Mouse (Mus musculus) MEL (cell line): ENCODE data around the gene Il18r1. TPM values are rescaled to one million over a fixed set of nuclear protein-coding genes. Genes with fewer than 3 reads are reported as not detected.

Experiments
- DNase-seq: peaks from one replicate; pipeline ENCODE4 v3.0.0; 2011; ENCODE audit warnings: low read depth, low spot score
- H3K27ac ChIP-seq: 2 replicates; pipeline ENCODE4 v1.5.1; 2012; ENCODE audit warnings: low read depth, mild to moderate bottlenecking, control low read depth, low read length, moderate library complexity; ENCODE audit not compliant: control insufficient read depth
- H3K27me3 ChIP-seq, 2 experiments: fragments of 150-350 bp in 1 of 2; sonication (generic) in 1 of 2; 2 replicates each; pipeline ENCODE4 v1.6.1; 2012; ENCODE audit warnings: low read length in 2 of 2, mild to moderate bottlenecking in 2 of 2, improper control_type of control experiment in 1 of 2, moderate library complexity in 1 of 2; ENCODE audit not compliant: insufficient read depth in 2 of 2, control insufficient read depth in 1 of 2
- H3K36me3 ChIP-seq, 2 experiments: 2 replicates each; pipeline ENCODE4 v1.6.1; 2012 to 2014; ENCODE audit warnings: low read length in 2 of 2, improper control_type of control experiment in 1 of 2, inconsistent platforms in 1 of 2, mild to moderate bottlenecking in 1 of 2; ENCODE audit not compliant: insufficient read depth in 2 of 2, control insufficient read depth in 1 of 2
- H3K4me1 ChIP-seq, 2 experiments: fragments of 150-350 bp in 1 of 2; sonication (generic) in 1 of 2; 2 replicates each; pipeline ENCODE4 v1.6.1; 2012; ENCODE audit warnings: low read length in 2 of 2, improper control_type of control experiment in 1 of 2, mild to moderate bottlenecking in 1 of 2; ENCODE audit not compliant: insufficient read depth in 2 of 2, control insufficient read depth in 1 of 2
- H3K4me3 ChIP-seq, 2 experiments: fragments of 150-350 bp in 1 of 2; sonication (generic) in 1 of 2; 2 replicates each; pipeline ENCODE4 v1.5.1; 2012; ENCODE audit warnings: low read depth in 2 of 2, low read length in 2 of 2, mild to moderate bottlenecking in 2 of 2, moderate library complexity in 2 of 2, control low read depth in 1 of 2, improper control_type of control experiment in 1 of 2; ENCODE audit not compliant: control insufficient read depth in 1 of 2, insufficient read depth in 1 of 2
- H3K79me2 ChIP-seq: 2 replicates; pipeline ENCODE4 v1.6.1; 2012; ENCODE audit warnings: mild to moderate bottlenecking, low read length, moderate library complexity; ENCODE audit not compliant: control insufficient read depth, poor library complexity, insufficient read depth
- H3K9ac ChIP-seq: 2 replicates; pipeline ENCODE4 v1.6.1; 2012; ENCODE audit warnings: low read depth, mild to moderate bottlenecking, control low read depth, low read length, moderate library complexity; ENCODE audit not compliant: control insufficient read depth, poor library complexity, severe bottlenecking
- H3K9me3 ChIP-seq: fragments of 150-350 bp; sonication (generic); replicated peaks from 2 replicates; pipeline ENCODE4 v1.6.1; 2012; ENCODE audit warnings: mild to moderate bottlenecking, low read length, improper control_type of control experiment, moderate library complexity; ENCODE audit not compliant: insufficient read depth
- CTCF ChIP-seq, 3 experiments: IDR thresholded peaks in 2 of 3; conservative IDR thresholded peaks in 1 of 3; 2 replicates each; pipeline ENCODE4 v1.5.1; 2011 to 2012; ENCODE audit warnings: low read length in 3 of 3, low read depth in 2 of 3, mild to moderate bottlenecking in 2 of 3, improper control_type of control experiment in 1 of 3, inconsistent platforms in 1 of 3, mixed read lengths in 1 of 3, moderate library complexity in 1 of 3; ENCODE audit not compliant: control insufficient read depth in 1 of 3, insufficient read depth in 1 of 3, poor library complexity in 1 of 3, severe bottlenecking in 1 of 3
- E2F4 ChIP-seq: IDR thresholded peaks from 2 replicates; pipeline ENCODE4 v1.6.1; 2011; ENCODE audit warnings: low read depth, low read length, improper control_type of control experiment, borderline replicate concordance
- EP300 ChIP-seq, 2 experiments: IDR thresholded peaks; 2 replicates each; pipeline ENCODE4 v1.6.1; 2011; ENCODE audit warnings: improper control_type of control experiment in 2 of 2, low read length in 2 of 2, low read depth in 1 of 2, mild to moderate bottlenecking in 1 of 2
- ETS1 ChIP-seq: IDR thresholded peaks from 2 replicates; pipeline ENCODE4 v1.6.1; 2012; ENCODE audit warnings: low read depth, mild to moderate bottlenecking, inconsistent platforms, low read length, improper control_type of control experiment, moderate library complexity
- GATA1 ChIP-seq: IDR thresholded peaks from 2 replicates; pipeline ENCODE4 v1.6.1; 2011; ENCODE audit warnings: low read depth, low read length, improper control_type of control experiment
- HCFC1 ChIP-seq: IDR thresholded peaks from 2 replicates; pipeline ENCODE4 v1.6.1; 2012; ENCODE audit warnings: low read depth, mild to moderate bottlenecking, inconsistent platforms, low read length, improper control_type of control experiment, moderate library complexity
- JUND ChIP-seq: IDR thresholded peaks from 2 replicates; pipeline ENCODE4 v1.6.1; 2011; ENCODE audit warnings: low read depth, mild to moderate bottlenecking, improper control_type of control experiment, low read length
- KAT2A ChIP-seq: conservative IDR thresholded peaks from 2 replicates; pipeline ENCODE4 v1.6.1; 2012; ENCODE audit warnings: low read depth, low read length, improper control_type of control experiment, inconsistent platforms
- MAFK ChIP-seq: IDR thresholded peaks from 2 replicates; pipeline ENCODE4 v1.6.1; 2011; ENCODE audit warnings: low read depth, mild to moderate bottlenecking, low read length, improper control_type of control experiment, borderline replicate concordance
- MYB ChIP-seq: IDR thresholded peaks from 2 replicates; pipeline ENCODE4 v1.6.1; 2011; ENCODE audit warnings: mild to moderate bottlenecking, low read depth, low read length, improper control_type of control experiment
- NELFE ChIP-seq: IDR thresholded peaks from 2 replicates; pipeline ENCODE4 v1.6.1; 2011; ENCODE audit warnings: low read depth, low read length, improper control_type of control experiment
- POLR2AphosphoS2 ChIP-seq: IDR thresholded peaks from 2 replicates; pipeline ENCODE4 v1.6.1; 2011; ENCODE audit warnings: low read length, improper control_type of control experiment
- RAD21 ChIP-seq: IDR thresholded peaks from 2 replicates; pipeline ENCODE4 v1.6.1; 2011; ENCODE audit warnings: mild to moderate bottlenecking, low read depth, low read length, improper control_type of control experiment
- RCOR1 ChIP-seq: IDR thresholded peaks from 2 replicates; pipeline ENCODE4 v1.6.1; 2012; ENCODE audit warnings: low read depth, mild to moderate bottlenecking, inconsistent platforms, low read length, improper control_type of control experiment
- SMC3 ChIP-seq: IDR thresholded peaks from 2 replicates; pipeline ENCODE4 v1.6.1; 2011; ENCODE audit warnings: low read depth, low read length, improper control_type of control experiment
- TCF12 ChIP-seq: IDR thresholded peaks from 2 replicates; pipeline ENCODE4 v1.6.1; 2014; ENCODE audit warnings: low read depth, mild to moderate bottlenecking, inconsistent platforms, low read length, improper control_type of control experiment, moderate library complexity
- ZC3H11A ChIP-seq: IDR thresholded peaks from 2 replicates; pipeline ENCODE4 v1.6.1; 2012; ENCODE audit warnings: low read depth, mild to moderate bottlenecking, inconsistent platforms, low read length, improper control_type of control experiment
- ZKSCAN1 ChIP-seq: IDR thresholded peaks from 2 replicates; pipeline ENCODE4 v1.6.1; 2012; ENCODE audit warnings: low read depth, mild to moderate bottlenecking, inconsistent platforms, low read length, improper control_type of control experiment, moderate library complexity
- ZNF384 ChIP-seq: IDR thresholded peaks from 2 replicates; pipeline ENCODE4 v1.6.1; 2012; ENCODE audit warnings: low read depth, mild to moderate bottlenecking, inconsistent platforms, low read length, improper control_type of control experiment
- polyA plus RNA-seq, 2 experiments: library from polyadenylated mRNA; stranded (reverse) in 1 of 2; unstranded in 1 of 2; fragments of >175 nt in 1 of 2; fragments of >200 nt in 1 of 2; gene quantifications; 2 replicates each; pipeline versions ENCODE4 v1.2.1 to v1.2.4; 2012; ENCODE audit warnings: low replicate concordance in 2 of 2, low read depth in 1 of 2; ENCODE audit not compliant: insufficient read length in 2 of 2, insufficient read depth in 1 of 2, missing spikeins in 1 of 2
- total RNA-seq: library from RNA; depleted of rRNA; stranded (reverse); fragments of 300-350 nt; gene quantifications from 2 replicates; pipeline ENCODE4 v1.2.3, GENCODE M21; 2012; rRNA removed

The Il18r1 gene
- total RNA-seq (0.08 TPM in 1 of 2 replicates, not detected in the other), polyA plus RNA-seq (under 1 TPM in 1 of 2 experiments, not detected in 1; 0.10 TPM)

DNA sequence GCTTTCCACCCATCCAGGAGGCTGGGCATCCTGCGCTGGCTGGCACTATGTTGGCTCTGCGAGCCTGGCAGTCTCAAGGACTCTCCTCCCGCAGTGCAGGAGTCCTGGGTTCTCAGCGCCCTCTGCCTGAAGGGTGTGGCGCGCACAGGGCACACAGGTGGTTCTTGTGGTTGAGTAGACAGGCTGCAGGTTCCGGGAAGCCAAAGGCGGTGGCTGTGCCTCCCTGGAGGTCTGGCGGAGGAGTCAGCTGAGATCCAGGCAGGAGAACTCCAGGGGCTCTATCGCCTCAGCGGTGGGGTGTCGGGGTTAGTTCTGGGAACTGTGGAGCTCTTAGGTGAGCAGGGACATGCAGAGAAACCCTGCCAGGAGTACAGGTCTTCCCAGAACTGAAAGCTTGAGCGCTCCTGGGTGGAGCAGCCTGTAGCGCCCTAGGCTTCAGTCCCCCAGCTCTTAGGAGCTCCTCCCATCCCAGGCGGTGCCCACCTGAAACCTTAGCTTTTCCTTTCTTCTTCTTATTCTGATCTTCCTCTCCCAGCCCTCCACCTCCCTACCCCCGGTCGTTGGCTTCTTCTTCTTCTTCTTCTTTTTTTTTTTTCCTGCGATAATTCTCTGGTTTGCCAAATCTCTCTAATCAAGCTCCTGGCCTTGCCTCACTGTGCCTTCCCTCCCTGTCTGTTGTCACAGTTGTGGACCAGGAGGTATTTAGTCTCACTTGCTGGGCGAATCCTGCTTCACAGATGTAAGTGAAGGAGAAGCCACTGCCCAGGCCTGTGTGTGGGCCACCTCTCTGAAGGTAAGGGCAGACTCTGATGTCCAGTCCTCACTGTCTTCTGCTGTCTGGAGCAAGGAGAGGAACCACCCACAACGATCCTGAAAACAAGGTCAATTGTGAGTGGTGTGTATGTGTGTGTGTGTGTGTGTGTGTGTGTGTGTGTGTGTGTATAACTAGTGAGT is at the start of gene Il18r1:
Gene Il18r1, plus strand, starts transcription at position 76 of the 954 bp plus-strand sequence.
- TF ChIP-seq MYB (no peak), ZNF384 (peak; percentile 71), CTCF (IDR thresholded peaks at IDR 0.05 in 2 of 3, conservative IDR thresholded peaks at IDR 0.05 in 1 of 3; ENCODE audit: control insufficient read depth in 1 of 3, insufficient read depth in 1 of 3, low read depth in 2 of 3, low read length in 3 of 3, poor library complexity in 1 of 3, severe bottlenecking in 1 of 3) (peak in 2 of 3 experiments; percentile 40 to 50; a peak in 4 of 6 replicates), TCF12 (no peak), JUND (no peak), MAFK (no peak), KAT2A (no peak), ETS1 (no peak), EP300 (IDR thresholded peaks at IDR 0.05; ENCODE audit: low read depth in 1 of 2, low read length in 2 of 2) (no peak), SMC3 (peak; percentile 46; the same call in 1 of the 2 replicates)
- TF ChIP-seq, all 39 proteins: peak for 3
- H3K79me2 ChIP-seq, result no peaks in the 10 kb centered on the region
- H3K4me3 ChIP-seq, result no peak within 1 kb of the TSS
- no peak for DNase-seq
- no peak within 1 kb of the TSS for H3K27ac ChIP-seq
- H3K9me3 ChIP-seq, result no peaks in the 10 kb centered on the region
- H3K9ac ChIP-seq, result no peak within 1 kb of the TSS
- peaks cover 0 to 4% of the 10 kb centered on the region in 2 experiments; a peak in 1 of 4 replicates for H3K4me1 ChIP-seq
- peaks cover 3 to 18% of the 10 kb centered on the region in 2 experiments for H3K36me3 ChIP-seq
- no peaks in the 10 kb centered on the region for H3K27me3 ChIP-seq

DNA sequence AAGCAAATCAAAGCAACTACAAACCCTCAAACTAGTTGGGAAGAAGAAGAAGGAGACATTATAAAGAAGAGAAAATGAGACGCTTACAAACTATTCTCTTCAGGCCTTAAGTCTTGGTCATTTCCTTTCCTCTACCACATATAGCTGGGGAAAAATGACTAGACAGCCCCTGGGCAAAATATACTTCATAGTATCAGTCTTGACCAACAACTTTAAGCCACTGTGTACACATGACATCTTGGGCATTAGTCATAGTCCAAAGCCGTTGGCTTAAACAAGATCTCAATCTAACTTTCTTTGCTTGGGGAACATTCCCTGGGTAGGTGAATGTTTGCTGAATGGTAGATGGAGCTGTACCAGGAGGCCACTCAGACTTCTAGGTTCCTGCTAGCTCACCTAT is 48.3 kb upstream of the Il18r1 start:
- H3K27me3 ChIP-seq, result no peaks in the 10 kb centered on the region

More for the DNA sequence above, 48.3 kb upstream of the Il18r1 start:
- H3K4me1 ChIP-seq, result peaks cover 11 to 34% of the 10 kb centered on the region in 2 experiments
- H3K27ac ChIP-seq, result no peak overlapping the region
- no peak for TF ChIP-seq KAT2A
- no peak for TF ChIP-seq RCOR1
- TF ChIP-seq TCF12, result no peak
- no peak for TF ChIP-seq HCFC1
- no peak for TF ChIP-seq RAD21
- TF ChIP-seq EP300 (IDR thresholded peaks at IDR 0.05; ENCODE audit: low read depth in 1 of 2, low read length in 2 of 2), result no peak
- TF ChIP-seq SMC3, result no peak
- no peak for TF ChIP-seq E2F4
- TF ChIP-seq ZC3H11A, result no peak
- no peak for TF ChIP-seq GATA1
- TF ChIP-seq POLR2AphosphoS2, result no peak
- no peak for TF ChIP-seq NELFE
- no peak for TF ChIP-seq ZKSCAN1
- no peaks in the 10 kb centered on the region for H3K79me2 ChIP-seq
- no peak overlapping the region for H3K4me3 ChIP-seq
- H3K36me3 ChIP-seq, result peaks cover 0 to 21% of the 10 kb centered on the region in 2 experiments; a peak in 2 of 4 replicates
- no peak overlapping the region for H3K9ac ChIP-seq
- no peaks in the 10 kb centered on the region for H3K9me3 ChIP-seq
- no peak for DNase-seq
